Mouse (Mus musculus): ENCODE results near the gene Slc16a12. TPM values are rescaled to one million over a fixed set of nuclear protein-coding genes. Genes with fewer than 3 reads are reported as not detected.

Slc16a12 gene
- total RNA-seq, 4 experiments from 2014 or later, result 0.34 to 1.8 (median 0.44) TPM

DNA sequence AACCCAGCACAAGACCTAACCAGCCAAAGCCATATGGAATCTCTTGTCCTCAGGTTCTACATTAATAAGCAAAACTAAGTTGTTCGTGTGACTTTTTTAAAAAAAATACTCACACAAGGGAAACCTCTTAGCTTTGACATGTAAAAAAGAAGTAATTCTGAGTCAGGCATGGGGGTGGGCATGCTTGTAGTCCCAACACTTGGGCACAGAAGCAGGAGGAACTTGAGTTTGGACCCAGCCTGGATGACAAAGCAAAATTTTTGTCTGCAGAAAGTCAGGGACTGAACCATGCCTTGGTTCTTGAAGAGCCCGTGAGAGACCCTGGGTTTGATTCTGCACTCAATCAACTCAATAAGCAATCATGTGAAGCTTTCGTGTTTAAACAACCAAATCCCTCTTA is 17.6 kb downstream of the Slc16a12 start:
- DNase-seq (ENCODE audit: low spot score in 2 of 2), result no peak

DNA sequence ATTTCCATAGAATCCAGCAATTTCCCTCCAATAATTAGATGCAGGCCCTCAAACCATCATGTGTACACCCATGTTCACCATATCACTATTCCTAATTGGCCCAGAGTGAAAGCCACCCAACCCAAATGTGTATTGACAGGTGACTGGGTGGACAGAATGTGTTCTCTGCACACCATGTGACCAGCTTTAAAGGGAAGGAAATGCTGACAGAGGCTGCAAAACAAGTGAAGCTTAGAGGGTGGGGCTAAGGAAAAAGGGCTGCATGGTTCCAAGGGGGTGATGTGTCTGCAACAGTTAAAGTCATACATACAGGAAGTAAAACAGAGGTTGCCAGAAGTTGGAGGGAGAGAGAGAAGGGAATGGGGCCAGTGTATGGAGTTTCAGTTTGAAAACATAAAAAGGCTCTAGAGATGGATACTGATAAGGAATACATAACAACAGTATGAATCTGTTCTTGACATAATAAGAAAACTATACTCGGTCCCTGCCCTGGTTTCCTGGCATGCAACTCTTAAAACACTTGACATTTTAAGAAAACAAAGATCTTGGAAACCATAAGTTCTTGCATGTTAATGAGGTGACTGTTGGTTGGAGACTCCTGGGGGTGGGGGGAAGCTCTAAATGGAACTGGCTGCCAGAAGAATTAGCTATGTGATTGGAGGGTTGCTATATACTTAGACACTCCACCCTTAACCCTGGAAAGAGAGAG is 20.7 kb downstream of the Slc16a12 start:
- DNase-seq (ENCODE audit: low spot score in 2 of 2), result no peak

DNA sequence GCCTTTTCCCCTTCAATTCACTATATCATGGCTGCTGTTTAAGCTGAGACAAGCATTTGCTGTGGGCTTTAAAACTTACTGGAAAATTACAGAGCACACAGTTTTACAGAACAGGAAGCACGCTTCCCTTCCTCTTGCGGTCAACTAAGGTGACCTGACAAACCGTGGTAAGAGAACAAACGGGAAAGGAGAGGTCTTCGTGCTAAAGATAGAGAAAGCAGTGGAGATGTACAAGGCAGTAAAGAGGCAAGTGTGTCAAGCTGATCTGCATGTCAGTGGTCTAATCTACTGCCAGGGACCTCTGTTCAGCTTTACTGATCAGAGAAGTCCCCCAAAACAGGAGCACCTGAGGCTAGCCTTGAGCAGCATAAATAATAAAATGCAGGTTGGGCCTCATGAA is 21.7 kb downstream of the Slc16a12 start:
- DNase-seq (ENCODE audit: low spot score in 2 of 2), result no peak

DNA sequence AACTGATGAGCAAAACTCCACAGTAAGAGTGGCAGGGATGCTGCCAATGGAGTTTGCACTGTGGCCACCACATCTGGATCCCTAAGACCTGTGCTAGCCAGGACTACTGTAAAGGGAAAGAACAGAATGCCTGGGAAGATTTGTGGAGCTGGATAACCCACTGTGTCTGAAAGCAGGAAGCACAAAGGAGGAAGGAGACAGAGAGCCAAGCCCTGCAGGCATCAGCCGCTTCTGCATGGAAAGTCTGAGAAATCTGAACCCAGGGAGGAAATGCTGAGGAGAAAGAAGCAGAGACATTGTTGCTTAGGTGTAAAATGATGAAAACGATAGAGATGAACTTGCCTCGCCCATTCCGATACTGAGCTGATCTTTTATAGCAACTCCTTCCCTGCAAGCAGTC is 22.5 kb downstream of the Slc16a12 start:
- DNase-seq (ENCODE audit: low spot score in 2 of 2), result no peak

DNA sequence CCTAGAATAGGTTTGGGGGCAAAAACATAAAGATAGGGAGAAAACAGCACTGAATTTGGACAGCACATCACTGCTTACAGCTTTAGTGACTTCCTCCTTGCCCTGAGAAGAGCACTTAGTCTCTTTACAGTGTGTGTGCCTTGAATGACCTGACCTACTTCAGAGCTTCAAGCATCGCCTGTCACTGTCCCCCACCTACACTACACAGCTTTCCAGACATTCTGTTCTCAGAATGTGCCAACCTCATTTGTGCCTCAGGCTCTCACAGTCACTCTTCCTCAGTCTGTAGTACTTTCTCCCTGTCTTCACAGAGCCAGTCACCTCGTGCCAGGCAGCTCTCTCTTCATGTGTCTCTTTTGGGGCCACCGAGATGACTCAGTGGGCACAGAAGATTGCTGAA is 24.5 kb downstream of the Slc16a12 start:
- no peak for DNase-seq (ENCODE audit: low spot score in 2 of 2)

DNA sequence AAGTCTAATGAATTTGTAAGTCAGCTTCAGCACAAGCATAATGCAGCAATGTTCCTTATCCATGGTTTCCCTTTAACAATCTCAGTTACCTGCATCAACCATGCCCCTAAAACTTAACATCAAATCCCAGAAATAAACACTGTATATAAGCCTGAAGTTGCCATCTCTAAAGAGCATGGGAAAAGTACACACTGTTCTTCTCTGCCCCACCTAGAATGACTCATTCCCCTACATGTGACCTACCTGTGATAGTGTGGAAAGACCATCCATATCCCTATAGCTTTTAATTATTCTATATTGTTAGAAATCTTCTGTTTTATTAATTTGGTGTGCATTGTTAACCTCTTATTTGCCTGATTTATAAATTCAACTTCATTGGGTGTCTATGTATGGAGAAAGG is 27.0 kb downstream of the Slc16a12 start:
- DNase-seq (ENCODE audit: low spot score in 2 of 2), result no peak

DNA sequence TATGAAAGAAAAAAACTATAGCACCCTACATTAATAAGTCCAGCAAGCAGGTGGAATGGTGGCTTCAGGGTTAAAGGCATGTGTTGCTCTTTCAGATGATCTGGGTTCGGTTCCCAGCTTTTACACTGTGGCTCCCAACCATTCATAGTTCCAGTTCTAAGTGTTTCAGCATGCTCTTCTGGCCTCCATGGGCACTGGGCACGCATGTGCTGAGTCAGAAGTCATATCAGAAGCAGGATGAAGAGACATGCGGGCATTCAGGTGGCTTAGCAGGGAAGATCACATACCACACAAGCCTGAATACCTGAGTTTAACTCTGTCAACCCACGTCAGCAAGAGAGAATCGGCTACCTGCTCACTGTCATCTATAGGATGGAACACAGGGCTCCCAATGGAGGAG is 28.1 kb downstream of the Slc16a12 start:
- DNase-seq (ENCODE audit: low spot score in 2 of 2), result no peak

DNA sequence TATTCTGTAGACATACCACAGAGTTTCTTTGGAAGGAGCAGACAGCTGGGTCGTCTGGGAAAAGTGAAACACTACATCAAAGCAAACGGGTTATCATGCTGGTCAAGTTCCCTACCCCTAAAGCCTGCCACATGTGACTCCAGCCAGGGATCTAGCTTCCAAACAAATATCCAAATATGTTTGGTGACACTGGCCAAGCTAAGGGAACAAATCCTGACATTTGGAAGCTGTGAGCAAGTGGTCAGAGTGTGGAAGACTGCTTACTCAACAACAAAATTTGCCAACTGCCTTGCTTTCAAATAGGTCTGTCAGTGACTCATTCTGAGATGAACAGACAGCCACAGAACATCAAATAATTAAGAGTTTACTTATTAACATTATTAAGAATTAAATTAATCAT is 28.6 kb downstream of the Slc16a12 start:
- DNase-seq (ENCODE audit: low spot score in 2 of 2), result no peak

DNA sequence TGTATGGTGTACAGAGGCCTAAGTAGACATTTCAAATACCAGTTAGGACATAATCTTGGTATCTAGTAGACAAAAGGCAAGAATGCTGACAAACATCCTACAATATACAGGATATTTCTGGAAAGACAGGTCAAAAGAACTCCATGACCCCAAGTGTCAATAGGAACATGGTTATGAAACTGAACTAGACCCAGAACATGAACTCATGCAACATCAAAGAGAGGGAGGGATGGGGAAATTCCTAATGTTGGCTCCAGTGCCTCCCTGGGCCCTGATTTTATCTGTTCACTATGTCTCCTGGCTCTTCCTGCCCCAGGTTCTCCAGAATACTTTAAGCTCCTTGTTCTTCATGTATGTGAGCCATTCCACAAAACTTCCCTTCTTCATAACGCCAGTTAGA is 31.2 kb downstream of the Slc16a12 start:
- no peak for DNase-seq (ENCODE audit: low spot score in 2 of 2)

DNA sequence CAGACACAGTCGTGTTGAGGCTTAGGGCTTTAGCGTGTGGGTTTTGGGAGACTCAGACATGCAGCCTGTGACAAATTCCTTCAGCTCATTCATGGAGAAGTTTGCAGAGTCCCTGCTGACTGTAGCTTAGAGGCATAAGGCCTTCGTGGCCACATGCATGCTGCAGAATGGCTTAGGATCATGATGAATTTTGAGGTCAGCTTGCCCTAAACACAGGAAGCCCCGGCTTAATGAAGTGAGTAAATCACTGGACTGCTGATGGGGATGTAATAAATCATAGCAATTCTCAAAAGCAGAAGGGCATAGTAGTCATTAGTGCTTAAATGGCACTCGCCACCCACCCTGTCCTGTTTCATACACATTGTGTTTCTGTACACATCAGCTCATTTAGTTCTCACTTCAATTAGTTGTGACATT is 32.8 kb downstream of the Slc16a12 start:
- no peak for DNase-seq (ENCODE audit: low spot score in 2 of 2)

DNA sequence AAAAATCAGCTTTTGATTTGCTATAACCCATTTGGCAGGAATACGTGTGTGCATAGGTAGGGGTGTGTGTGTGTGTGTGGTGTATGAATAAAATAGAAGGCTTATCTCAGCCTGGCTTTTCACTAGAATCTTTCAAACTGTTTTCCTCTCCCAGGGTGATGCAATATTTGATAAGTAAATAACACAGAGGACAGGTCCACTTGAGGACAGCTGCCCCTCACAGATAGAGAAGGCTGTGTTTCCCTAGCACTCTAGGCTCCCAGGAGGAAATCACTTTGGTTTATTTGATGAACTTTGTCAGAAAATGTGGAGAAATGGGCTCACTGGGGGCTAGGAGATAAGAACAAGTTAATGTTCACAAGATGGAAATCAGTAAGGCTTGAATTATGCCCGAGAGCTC is 35.0 kb downstream of the Slc16a12 start:
- DNase-seq (ENCODE audit: low spot score in 2 of 2), result no peak

DNA sequence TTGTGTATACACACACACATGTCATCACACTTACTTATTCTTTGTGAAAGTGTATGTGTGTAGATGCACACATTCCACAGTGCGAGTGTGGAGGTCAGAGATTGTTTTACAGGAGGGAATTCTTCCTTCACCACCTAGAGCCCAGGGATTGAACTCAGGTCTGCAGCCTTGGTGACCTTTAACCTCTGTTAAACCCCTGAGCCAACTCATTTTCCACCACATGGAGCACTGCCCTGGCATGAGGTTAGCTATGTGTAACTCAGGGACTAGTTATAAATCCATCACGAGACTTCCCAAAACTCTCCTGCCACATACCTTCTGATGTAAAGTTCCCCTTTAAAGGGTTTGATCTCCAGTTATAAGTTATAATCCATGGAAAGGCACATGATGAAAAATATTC is 38.9 kb downstream of the Slc16a12 start:
- no peak for DNase-seq (ENCODE audit: low spot score in 2 of 2)

DNA sequence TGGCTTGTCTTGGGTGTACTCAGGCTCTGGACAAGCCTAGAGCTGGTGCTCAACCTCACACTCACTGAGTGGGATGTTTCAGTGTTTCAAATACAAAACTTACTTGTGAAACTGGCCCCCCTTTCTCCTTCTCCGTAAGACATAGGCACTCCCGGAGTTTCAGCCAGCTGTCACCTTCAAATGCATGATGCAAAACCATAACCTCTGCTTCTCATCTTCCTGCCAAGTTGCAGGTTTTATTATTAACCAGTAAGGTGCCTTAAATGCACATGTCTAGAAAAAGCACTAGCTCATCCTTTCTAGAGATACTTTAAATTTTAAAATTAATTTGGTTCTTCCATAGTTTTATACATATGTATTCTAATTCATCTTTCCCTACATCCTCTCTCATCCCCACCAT is 39.5 kb downstream of the Slc16a12 start:
- DNase-seq (ENCODE audit: low spot score in 2 of 2), result no peak

DNA sequence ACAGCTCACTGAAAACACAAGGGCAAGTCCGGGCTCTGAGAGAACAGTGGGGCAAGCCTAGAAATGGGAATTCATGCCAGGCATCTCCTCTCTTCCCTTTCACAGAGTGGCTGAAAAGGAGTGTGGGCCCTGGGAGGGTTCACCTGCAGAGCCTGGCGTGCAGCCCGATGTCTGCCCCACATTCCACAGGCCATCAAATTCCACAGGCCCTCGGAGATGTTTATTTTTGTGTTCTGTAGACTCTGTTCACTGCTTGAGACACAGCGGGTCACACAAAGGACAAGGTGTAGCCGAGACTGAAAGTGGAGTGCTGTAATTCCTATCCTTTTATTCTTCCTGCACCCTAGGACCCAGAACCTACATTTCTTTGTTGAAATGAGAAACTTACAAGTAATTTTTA is 40.8 kb downstream of the Slc16a12 start:
- no peak for DNase-seq (ENCODE audit: low spot score in 2 of 2)

DNA sequence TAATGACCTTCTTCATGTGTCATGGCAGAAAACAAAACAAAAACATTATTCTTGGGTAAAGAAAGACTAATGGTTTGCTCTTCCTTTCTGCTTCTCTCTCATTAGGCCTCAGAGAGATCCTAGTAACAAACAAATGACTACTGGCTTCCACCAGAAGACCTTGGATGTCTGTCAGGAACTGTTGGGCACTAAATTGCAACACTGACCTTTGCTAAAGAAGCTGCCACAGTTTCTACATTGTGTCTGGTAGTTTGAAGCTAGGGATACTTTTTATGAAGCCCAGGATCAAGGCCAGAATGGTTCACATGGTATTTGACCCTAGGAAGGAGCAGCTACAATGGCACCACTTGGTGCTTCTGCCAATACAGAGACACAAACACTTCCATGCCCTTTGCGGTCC is 41.9 kb downstream of the Slc16a12 start:
- DNase-seq (ENCODE audit: low spot score in 2 of 2), result no peak

DNA sequence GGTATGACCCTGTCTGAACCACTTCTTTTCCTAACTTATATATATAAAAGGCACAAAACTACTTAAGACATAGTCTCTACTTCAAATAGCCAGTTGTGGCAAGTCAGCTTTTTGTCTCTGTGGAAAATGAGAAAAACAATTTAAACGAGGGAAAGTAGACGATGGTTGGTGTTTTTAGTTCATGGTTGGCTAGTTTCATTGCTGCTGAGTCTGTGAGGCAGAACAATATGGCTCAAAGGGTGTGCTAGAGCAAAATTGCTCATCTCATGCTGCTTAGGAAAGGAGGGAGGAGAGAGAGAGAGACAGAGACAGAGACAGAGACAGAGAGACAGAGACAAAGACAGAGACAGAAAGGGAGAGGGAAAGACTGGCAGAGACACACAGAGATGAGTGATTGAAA is 47.8 kb downstream of the Slc16a12 start:
- no peak for DNase-seq (ENCODE audit: low spot score in 2 of 2)

DNA sequence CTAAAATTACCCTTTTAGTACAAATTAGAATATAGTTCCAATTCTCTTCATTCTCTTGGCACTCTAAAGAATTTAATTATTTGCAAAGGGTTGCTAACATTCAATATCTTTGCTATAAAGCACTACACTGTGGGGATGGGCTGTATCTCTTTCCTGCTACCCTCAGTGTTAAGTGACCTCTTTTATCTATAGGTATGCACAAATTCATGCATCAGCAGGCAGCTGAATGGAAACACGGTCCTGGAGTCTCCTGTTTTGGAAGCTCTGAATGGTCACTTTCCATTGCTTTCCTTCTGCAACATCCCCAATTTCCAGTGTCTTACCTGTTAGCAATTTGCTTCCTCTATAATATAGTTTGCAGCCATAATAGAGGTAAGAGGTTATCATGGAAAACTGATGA is 48.2 kb downstream of the Slc16a12 start:
- DNase-seq (ENCODE audit: low spot score in 2 of 2), result no peak

DNA sequence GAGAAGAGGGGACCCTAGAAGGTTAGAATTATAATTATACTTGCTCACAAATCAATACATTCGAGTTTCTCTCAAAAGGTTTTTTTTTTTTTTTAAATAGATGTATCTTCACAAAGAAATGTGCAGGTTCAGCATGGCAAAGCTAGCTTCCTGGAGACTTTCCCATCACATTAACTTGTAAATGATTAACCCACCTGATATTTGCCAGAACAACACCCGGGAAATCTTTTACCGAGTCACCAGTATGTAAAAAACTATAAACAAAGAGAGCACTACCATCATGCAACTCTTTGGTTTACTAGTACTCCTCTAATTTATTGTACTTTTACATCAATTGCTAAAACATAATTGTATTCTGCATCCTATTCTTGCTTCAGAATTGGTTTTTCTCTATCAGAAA is 48.7 kb downstream of the Slc16a12 start:
- no peak for DNase-seq (ENCODE audit: low spot score in 2 of 2)

DNA sequence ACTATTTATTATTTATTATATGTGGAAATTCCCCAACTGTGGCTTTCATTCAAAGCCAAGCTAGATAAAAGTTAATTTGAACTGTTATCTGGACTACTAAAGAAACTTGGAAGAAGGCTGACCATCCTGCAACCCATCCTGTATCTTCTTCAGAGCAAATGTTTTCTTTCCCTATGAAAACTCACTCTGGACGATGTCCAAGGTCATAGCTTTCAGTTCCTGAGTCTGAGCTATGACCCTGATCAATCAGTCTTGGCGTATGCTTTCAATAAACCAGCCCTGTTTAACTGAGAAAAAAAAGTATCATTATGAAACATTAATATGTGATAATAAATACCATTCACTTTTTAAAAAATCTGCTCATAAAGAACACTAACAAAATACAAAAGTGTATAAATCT is 49.6 kb downstream of the Slc16a12 start:
- DNase-seq (ENCODE audit: low spot score in 2 of 2), result no peak

DNA sequence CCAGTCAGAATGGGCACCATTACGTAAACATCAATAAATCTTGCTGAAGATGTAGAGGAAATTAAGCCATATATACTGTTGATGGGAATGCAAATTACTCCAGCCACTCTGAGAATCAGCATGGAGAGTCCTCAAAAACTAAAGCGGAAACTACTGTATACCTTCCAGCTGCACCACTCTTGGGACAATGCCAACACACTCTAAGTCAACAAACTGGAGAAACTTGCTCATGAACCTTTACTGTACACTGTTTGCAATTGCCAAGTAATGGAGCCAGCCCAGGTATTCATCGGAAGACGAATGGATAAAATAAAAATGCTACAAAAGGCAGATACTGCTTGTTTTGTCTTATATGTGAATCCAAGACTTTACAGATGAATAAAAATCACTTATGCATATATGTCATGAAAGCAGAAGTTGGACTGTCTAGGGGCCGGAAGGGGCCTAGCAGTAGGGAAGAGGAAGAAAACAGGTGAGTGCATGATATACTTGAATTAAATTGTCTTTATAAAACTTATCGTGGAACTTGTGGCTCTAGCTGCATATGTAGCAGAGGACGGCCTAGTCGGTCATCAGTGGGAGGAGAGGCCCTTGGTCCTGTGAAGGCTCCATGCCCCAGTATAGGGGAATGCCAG is 50.6 kb downstream of the Slc16a12 start:
- DNase-seq (ENCODE audit: low spot score in 2 of 2), result no peak

DNA sequence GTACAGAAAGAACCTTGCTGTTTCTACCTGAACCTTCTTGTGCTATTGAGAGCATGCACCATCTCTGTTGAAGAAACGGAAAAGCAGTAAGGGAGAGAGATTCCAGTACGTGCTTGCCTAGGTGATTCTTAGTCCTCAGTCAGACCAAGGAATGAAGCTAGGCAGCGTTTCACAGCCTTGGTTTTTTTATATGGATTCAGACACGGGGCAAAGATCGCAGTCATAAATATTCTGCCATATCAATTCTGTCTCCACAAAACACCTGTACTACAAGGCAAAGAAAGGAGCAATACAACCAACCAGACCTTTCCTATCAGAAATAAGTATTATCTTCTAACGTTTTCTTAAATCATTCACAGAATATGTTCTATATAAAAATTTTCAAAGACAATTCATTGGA is 55.7 kb downstream of the Slc16a12 start:
- no peak for DNase-seq (ENCODE audit: low spot score in 2 of 2)

DNA sequence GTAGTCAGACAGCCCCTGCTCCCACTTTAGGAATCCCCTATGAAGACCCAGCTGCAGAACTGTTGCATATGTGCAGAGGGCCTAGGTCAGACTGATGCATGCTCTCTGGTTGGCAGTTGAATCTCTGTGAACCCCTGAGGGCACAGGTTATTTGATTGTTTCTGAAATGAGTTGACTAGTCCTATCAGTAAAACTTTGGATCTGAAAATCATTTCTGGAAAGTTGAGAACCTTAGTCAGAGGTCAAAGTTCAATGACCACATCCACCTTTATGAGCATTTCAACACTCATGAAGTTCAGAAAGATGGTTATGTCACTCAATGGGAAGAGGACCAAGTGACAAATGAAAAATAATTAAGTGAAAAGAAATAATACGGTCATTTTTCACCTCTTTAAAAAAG is 61.6 kb downstream of the Slc16a12 start:
- no peak for DNase-seq (ENCODE audit: low spot score in 2 of 2)

DNA sequence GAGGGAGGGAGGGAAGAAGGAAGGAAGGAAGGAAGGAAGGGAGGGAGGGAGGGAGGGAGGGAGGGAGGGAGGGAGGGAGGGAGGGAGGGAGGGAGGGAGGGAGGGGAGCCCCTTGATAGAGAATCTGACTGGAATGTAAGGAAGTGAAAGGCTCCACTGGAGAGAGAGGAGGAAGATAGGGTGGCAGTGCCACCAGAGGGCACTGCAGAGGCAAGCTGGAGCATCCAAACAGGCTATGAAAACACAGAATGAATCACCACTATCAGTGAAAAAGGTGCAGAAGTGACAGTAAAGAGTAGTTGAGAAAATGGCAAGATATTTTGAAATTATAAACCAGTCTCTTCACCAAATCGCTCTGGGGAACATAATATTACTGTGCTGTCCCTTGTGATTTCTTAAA is 62.2 kb downstream of the Slc16a12 start:
- DNase-seq (ENCODE audit: low spot score in 2 of 2), result no peak

DNA sequence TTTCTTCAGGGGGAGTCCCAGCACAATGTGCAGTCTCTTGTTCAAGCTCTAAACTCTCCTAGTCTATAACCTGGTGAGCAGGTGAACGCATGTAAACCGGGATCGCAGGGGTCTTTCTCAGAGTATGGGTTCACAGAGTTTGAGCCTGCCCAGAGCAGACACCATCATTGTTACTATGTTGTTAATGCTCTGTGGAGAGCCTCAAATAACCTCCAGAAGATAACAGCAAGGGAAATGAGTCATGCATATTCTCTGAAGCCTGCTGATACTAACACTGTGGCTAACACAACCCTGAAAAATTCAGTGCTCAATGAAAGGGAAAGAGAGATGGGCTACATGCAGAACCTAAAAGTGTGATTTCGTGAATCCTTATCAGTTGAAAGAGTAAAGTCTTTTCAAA is 68.7 kb downstream of the Slc16a12 start:
- DNase-seq (ENCODE audit: low spot score in 2 of 2), result no peak

Data from gastrocnemius, adult 8-10 months (tissue).